Mouse (Mus musculus) bone marrow, adult 2 months (tissue): Measurements from ENCODE around the gene Mms22l.

Experiments used
- CTCF ChIP-seq: fragments of 200-500 bp; IDR thresholded peaks from 2 replicates; pipeline ENCODE4 v1.5.1; 2011; ENCODE audit warnings: low read length, control low read depth; ENCODE audit not compliant: control insufficient read depth, insufficient read depth
- POLR2A ChIP-seq: fragments of 200-500 bp; IDR thresholded peaks from 2 replicates; pipeline ENCODE4 v1.6.1; 2011; ENCODE audit warnings: low read depth, mild to moderate bottlenecking, control low read depth, low read length, borderline replicate concordance; ENCODE audit not compliant: control insufficient read depth

GRCm38 (mm10) chr4:24631177-24631911, 135.1 kb downstream of the Mms22l start:
- TF ChIP-seq CTCF = no peak
- no peak for TF ChIP-seq POLR2A
